Mouse (Mus musculus) forebrain, embryonic 16.5 days (tissue): ENCODE measurements around the gene Zfp592. TPM values are rescaled to one million over a fixed set of nuclear protein-coding genes. Genes with fewer than 3 reads are reported as not detected.

Experiments used
- ATAC-seq: fragments of 200-750 bp; cut with Nextera tagmentation; 2 replicates; pipeline ENCODE4 v1.8.0; 2017; ENCODE audit warnings: mild to moderate bottlenecking, moderate library complexity
- H3K27ac ChIP-seq: fragments of 300-500 bp; sonication (generic); 2 replicates; pipeline ENCODE4 v1.5.1; 2014; ENCODE audit warnings: low read length, control low read depth
- H3K27me3 ChIP-seq: fragments of 300-500 bp; sonication (generic); replicated peaks from 2 replicates; pipeline ENCODE4 v1.6.1; 2014; ENCODE audit warnings: low read length; ENCODE audit not compliant: control insufficient read depth, insufficient read depth
- H3K36me3 ChIP-seq: fragments of 300-500 bp; sonication (generic); 2 replicates; pipeline ENCODE4 v1.6.1; 2014; ENCODE audit not compliant: control insufficient read depth, insufficient read depth
- H3K4me1 ChIP-seq: fragments of 300-500 bp; sonication (generic); replicated peaks from 2 replicates; pipeline ENCODE4 v1.6.1; 2014; ENCODE audit warnings: low read length; ENCODE audit not compliant: control insufficient read depth, insufficient read depth
- H3K4me2 ChIP-seq: fragments of 300-500 bp; sonication (generic); 2 replicates; pipeline ENCODE4 v1.6.1; 2014; ENCODE audit warnings: mild to moderate bottlenecking, low read length, control low read depth
- H3K4me3 ChIP-seq: fragments of 300-500 bp; sonication (generic); replicated peaks from 2 replicates; pipeline ENCODE4 v1.5.1; 2014; ENCODE audit warnings: mild to moderate bottlenecking, low read length, control low read depth
- H3K9ac ChIP-seq: fragments of 300-500 bp; sonication (generic); replicated peaks from 2 replicates; pipeline ENCODE4 v1.6.1; 2014; ENCODE audit warnings: low read depth, low read length, control low read depth
- H3K9me3 ChIP-seq: fragments of 300-500 bp; sonication (generic); 2 replicates; pipeline ENCODE4 v1.6.1; 2016; ENCODE audit warnings: low read length; ENCODE audit not compliant: control insufficient read depth
- WGBS: fragments of 180-500 bp; shearing (Covaris S2); extraction: QIAGEN DNeasy Blood & Tissue Kit; methylation state at CpG from one replicate; pipeline ENCODE4 v1.1.7; 2014; 5-methylcytosine and 5-hydroxymethylcytosine counted together
- polyA plus RNA-seq: library from polyadenylated mRNA; unstranded; fragments of >200 nt; fragmentation: Nextera tagmentation; extraction: Ambion mirVana; gene quantifications from 2 replicates; pipeline ENCODE4 v1.2.1, GENCODE M21; 2015

The Zfp592 gene
- polyA plus RNA-seq: 8.4 and 12.1 TPM in 2 replicates

- ATAC-seq: peak; percentile 88
- under 1% methylated on average over 72 of the region's 102 CpGs for WGBS
- Histone ChIP-seq H3K9me3 (no peaks in the 10 kb centered on the region), H3K4me2 (peak within 1 kb of the TSS; percentile 89), H3K27ac (peak within 1 kb of the TSS; percentile 84), H3K9ac (peak within 1 kb of the TSS; percentile 97), H3K27me3 (no peaks in the 10 kb centered on the region), H3K4me3 (peak within 1 kb of the TSS; percentile 96), H3K4me1 (peaks cover 26% of the 10 kb centered on the region), H3K36me3 (no peaks in the 10 kb centered on the region)
Measured at GRCm38 (mm10) chr7:80992980-80993833, at the start of gene Zfp592. TSS of gene Zfp592 (plus strand) at chr7:80993681.

- Histone ChIP-seq H3K27me3 (peaks cover under 1% of the 10 kb centered on the region; the same call in 1 of the 2 replicates), H3K9me3 (no peaks in the 10 kb centered on the region), H3K36me3 (no peaks in the 10 kb centered on the region), H3K27ac (peak within 1 kb of the TSS; percentile 96), H3K4me2 (peak within 1 kb of the TSS; percentile 90), H3K9ac (peak within 1 kb of the TSS; percentile 89), H3K4me3 (peak within 1 kb of the TSS; percentile 71), H3K4me1 (peaks cover 22% of the 10 kb centered on the region)
- peak; percentile 100 for ATAC-seq
- WGBS: 3% methylated on average over 44 of the region's 44 CpGs
Measured at GRCm38 (mm10) chr7:80947445-80948350, 45.8 kb upstream of the Zfp592 start, which contains the start of gene Sec11a. TSS of gene Sec11a (minus strand) at chr7:80947780.

- H3K4me1 ChIP-seq: peaks cover 8% of the 10 kb centered on the region
- H3K9ac ChIP-seq: no peak overlapping the region
- WGBS: 86% methylated on average over 4 of the region's 4 CpGs
- H3K27me3 ChIP-seq: peaks cover 3% of the 10 kb centered on the region; the same call in 1 of the 2 replicates
- ATAC-seq: no peak
- no peaks in the 10 kb centered on the region for H3K36me3 ChIP-seq
- no peaks in the 10 kb centered on the region for H3K9me3 ChIP-seq
- no peak overlapping the region for H3K4me2 ChIP-seq
- no peak overlapping the region for H3K27ac ChIP-seq
- H3K4me3 ChIP-seq: no peak overlapping the region
Measured at GRCm38 (mm10) chr7:80951461-80951860, 42.0 kb upstream of the Zfp592 start.

- Histone ChIP-seq H3K9ac (no peak overlapping the region), H3K4me2 (no peak overlapping the region), H3K27ac (no peak overlapping the region), H3K9me3 (no peaks in the 10 kb centered on the region), H3K36me3 (no peaks in the 10 kb centered on the region), H3K4me3 (no peak overlapping the region), H3K27me3 (peaks cover 3% of the 10 kb centered on the region; the same call in 1 of the 2 replicates), H3K4me1 (peaks cover 4% of the 10 kb centered on the region)
- 69% methylated on average over 3 of the region's 3 CpGs for WGBS
- ATAC-seq: no peak
Measured at GRCm38 (mm10) chr7:80952140-80952539, 41.3 kb upstream of the Zfp592 start.

GRCm38 (mm10) chr7:80954251-80954650, 39.2 kb upstream of the Zfp592 start:
- WGBS: 74% methylated on average over 2 of the region's 2 CpGs
- no peak for ATAC-seq
- Histone ChIP-seq H3K9ac (no peak overlapping the region), H3K27ac (no peak overlapping the region), H3K9me3 (no peaks in the 10 kb centered on the region), H3K4me1 (no peaks in the 10 kb centered on the region), H3K4me3 (no peak overlapping the region), H3K4me2 (no peak overlapping the region), H3K27me3 (peaks cover 3% of the 10 kb centered on the region; the same call in 1 of the 2 replicates), H3K36me3 (no peaks in the 10 kb centered on the region)

GRCm38 (mm10) chr7:80956891-80957290, 36.6 kb upstream of the Zfp592 start:
- Histone ChIP-seq H3K4me1 (no peaks in the 10 kb centered on the region), H3K9ac (no peak overlapping the region), H3K9me3 (no peaks in the 10 kb centered on the region), H3K27me3 (0 out of 2 replicates have a peak, but pooled peaks cover 3% of the 10 kb centered on the region), H3K36me3 (no peaks in the 10 kb centered on the region), H3K27ac (no peak overlapping the region), H3K4me3 (no peak overlapping the region), H3K4me2 (no peak overlapping the region)
- ATAC-seq: no peak
- 67% methylated on average over 2 of the region's 2 CpGs for WGBS

GRCm38 (mm10) chr7:80959003-80959402, 34.5 kb upstream of the Zfp592 start:
- no peaks in the 10 kb centered on the region for H3K9me3 ChIP-seq
- no peaks in the 10 kb centered on the region for H3K4me1 ChIP-seq
- ATAC-seq: no peak
- H3K27ac ChIP-seq: no peak overlapping the region
- 82% methylated on average over 3 of the region's 3 CpGs for WGBS
- no peaks in the 10 kb centered on the region for H3K36me3 ChIP-seq
- no peak overlapping the region for H3K4me3 ChIP-seq
- no peaks in the 10 kb centered on the region for H3K27me3 ChIP-seq
- H3K9ac ChIP-seq: no peak overlapping the region
- no peak overlapping the region for H3K4me2 ChIP-seq

GRCm38 (mm10) chr7:80962799-80963198, 30.7 kb upstream of the Zfp592 start:
- Histone ChIP-seq H3K4me2 (no peak overlapping the region), H3K27ac (no peak overlapping the region), H3K9me3 (no peaks in the 10 kb centered on the region), H3K4me3 (no peak overlapping the region), H3K4me1 (no peaks in the 10 kb centered on the region), H3K9ac (no peak overlapping the region), H3K36me3 (no peaks in the 10 kb centered on the region), H3K27me3 (no peaks in the 10 kb centered on the region)
- ATAC-seq: no peak
- WGBS: 37% methylated on average over 6 of the region's 6 CpGs

- no peak for ATAC-seq
- H3K36me3 ChIP-seq: no peaks in the 10 kb centered on the region
- H3K4me3 ChIP-seq: no peak overlapping the region
- no peak overlapping the region for H3K27ac ChIP-seq
- no peak overlapping the region for H3K9ac ChIP-seq
- H3K4me1 ChIP-seq: no peaks in the 10 kb centered on the region
- H3K9me3 ChIP-seq: no peaks in the 10 kb centered on the region
- H3K27me3 ChIP-seq: no peaks in the 10 kb centered on the region
- no peak overlapping the region for H3K4me2 ChIP-seq
- WGBS: 70% methylated on average over 3 of the region's 3 CpGs
Measured at GRCm38 (mm10) chr7:80970913-80971312, 22.6 kb upstream of the Zfp592 start.
